Mouse (Mus musculus) stomach, postnatal 0 days (tissue): ENCODE measurements at regions not wholly inside any gene's neighbourhood (a gene's known extent, or its start where the extent isn't known, plus 50 kb on each side); places are given as distances from the start of the nearest gene placed in this dataset.

Source experiments
- CTCF ChIP-seq: IDR thresholded peaks from 2 replicates; pipeline ENCODE4 v1.5.1; 2016; ENCODE audit warnings: antibody characterized with exemption, low read depth, mild to moderate bottlenecking, moderate library complexity
- EP300 ChIP-seq: optimal IDR thresholded peaks from 2 replicates; pipeline ENCODE3; 2016; ENCODE audit warnings: antibody characterized with exemption

DNA sequence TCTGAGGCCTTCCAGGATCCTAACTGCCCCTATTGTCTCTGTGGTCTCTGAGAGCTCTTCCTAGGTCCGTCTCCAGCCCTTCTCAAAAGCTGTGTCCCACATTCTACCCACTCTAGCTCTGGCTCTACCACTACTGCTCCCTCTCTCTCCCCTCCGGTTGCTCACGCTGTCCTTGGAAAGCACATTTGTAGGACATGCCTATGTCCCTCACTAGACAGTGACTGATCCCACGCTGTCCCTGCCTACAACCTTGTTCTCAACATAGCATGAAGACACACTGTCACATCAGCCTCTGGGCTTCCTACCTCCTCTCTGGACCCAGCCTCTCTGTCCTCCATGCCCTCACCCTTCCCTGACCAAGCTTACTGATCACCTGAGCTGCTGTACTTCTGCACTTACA is 148.5 kb upstream of the Klf14 start:
- TF ChIP-seq CTCF, result no peak
- TF ChIP-seq EP300, result no peak
